Mouse (Mus musculus): ENCODE data around the gene Bcl11b. TPM values are rescaled to one million over a fixed set of nuclear protein-coding genes. Genes with fewer than 3 reads are reported as not detected.
A peak's percentile ranks its signal among the peaks of the same experiment; 100 is the strongest.

The Bcl11b gene
- polyA plus RNA-seq, 1 experiment from 2014 or later = 14.1 TPM

- Histone ChIP-seq H3K4me1 (peaks cover 88% of the 10 kb centered on the region), H3K4me2 (replicated peaks) (peak overlapping the region; percentile 53)
- WGBS = 38% methylated on average over 15 of the region's 15 CpGs
Observed at GRCm38 (mm10) chr12:107928464-107928901, 74.9 kb downstream of the Bcl11b start.

GRCm38 (mm10) chr12:107927961-107928431, 75.4 kb downstream of the Bcl11b start:
- Histone ChIP-seq H3K4me2 (replicated peaks) (peak overlapping the region; percentile 53), H3K9me3 (no peaks in the 10 kb centered on the region), H3K27ac (no peak overlapping the region), H3K4me3 (0 out of 2 replicates have a peak overlapping the region, but pooled peaks have one; percentile 0), H3K36me3 (no peaks in the 10 kb centered on the region), H3K4me1 (peaks cover 83% of the 10 kb centered on the region), H3K27me3 (no peaks in the 10 kb centered on the region), H3K9ac (0 out of 2 replicates have a peak overlapping the region, but pooled peaks have one; percentile 13)
- peak; percentile 46 for ATAC-seq (ENCODE audit: low FRiP score, low read depth)
- WGBS = 18% methylated on average over 10 of the region's 10 CpGs

More at GRCm38 (mm10) chr12:107928464-107928901, 74.9 kb downstream of the Bcl11b start:
- ATAC-seq (ENCODE audit: low FRiP score, low read depth) = no peak
- Histone ChIP-seq H3K27ac (no peak overlapping the region), H3K4me3 (no peak overlapping the region), H3K9ac (0 out of 2 replicates have a peak overlapping the region, but pooled peaks have one; percentile 13), H3K36me3 (no peaks in the 10 kb centered on the region), H3K27me3 (no peaks in the 10 kb centered on the region), H3K9me3 (no peaks in the 10 kb centered on the region)

GRCm38 (mm10) chr12:107926074-107926855, 77.1 kb downstream of the Bcl11b start:
- no peaks in the 10 kb centered on the region for H3K9me3 ChIP-seq
- ATAC-seq (ENCODE audit: low FRiP score, low read depth) = no peak
- no peaks in the 10 kb centered on the region for H3K36me3 ChIP-seq
- WGBS = 87% methylated on average over 22 of the region's 22 CpGs
- no peak overlapping the region for H3K9ac ChIP-seq
- no peak overlapping the region for H3K4me2 ChIP-seq (replicated peaks)
- H3K4me1 ChIP-seq = peaks cover 70% of the 10 kb centered on the region
- no peak overlapping the region for H3K27ac ChIP-seq
- no peak overlapping the region for H3K4me3 ChIP-seq
- H3K27me3 ChIP-seq = no peaks in the 10 kb centered on the region

- Histone ChIP-seq H3K4me1 (peaks cover 68% of the 10 kb centered on the region), H3K4me2 (replicated peaks) (no peak overlapping the region), H3K27me3 (no peaks in the 10 kb centered on the region), H3K9ac (no peak overlapping the region), H3K27ac (no peak overlapping the region), H3K4me3 (no peak overlapping the region), H3K9me3 (no peaks in the 10 kb centered on the region), H3K36me3 (no peaks in the 10 kb centered on the region)
- WGBS = 80% methylated on average over 4 of the region's 4 CpGs
- ATAC-seq (ENCODE audit: low FRiP score, low read depth) = no peak
Observed at GRCm38 (mm10) chr12:107924696-107925095, 78.7 kb downstream of the Bcl11b start.

- peaks cover 60% of the 10 kb centered on the region for H3K4me1 ChIP-seq
- no peak overlapping the region for H3K4me3 ChIP-seq
- H3K4me2 ChIP-seq (replicated peaks) = no peak overlapping the region
- H3K9ac ChIP-seq = no peak overlapping the region
- H3K36me3 ChIP-seq = no peaks in the 10 kb centered on the region
- 62% methylated on average over 3 of the region's 3 CpGs for WGBS
- no peaks in the 10 kb centered on the region for H3K27me3 ChIP-seq
- ATAC-seq (ENCODE audit: low FRiP score, low read depth) = no peak
- no peak overlapping the region for H3K27ac ChIP-seq
- no peaks in the 10 kb centered on the region for H3K9me3 ChIP-seq
Observed at GRCm38 (mm10) chr12:107923963-107924362, 79.4 kb downstream of the Bcl11b start.

- peaks cover 43% of the 10 kb centered on the region for H3K4me1 ChIP-seq
- H3K4me3 ChIP-seq = no peak overlapping the region
- peaks cover under 1% of the 10 kb centered on the region; the same call in 1 of the 2 replicates for H3K9me3 ChIP-seq
- H3K36me3 ChIP-seq = peaks cover 3% of the 10 kb centered on the region; the same call in 1 of the 2 replicates
- no peak for ATAC-seq (ENCODE audit: low FRiP score, low read depth)
- WGBS = 94% methylated on average over 7 of the region's 7 CpGs
- H3K4me2 ChIP-seq (replicated peaks) = no peak overlapping the region
- H3K9ac ChIP-seq = no peak overlapping the region
- no peak overlapping the region for H3K27ac ChIP-seq
- H3K27me3 ChIP-seq = no peaks in the 10 kb centered on the region
Observed at GRCm38 (mm10) chr12:107922180-107922579, 81.2 kb downstream of the Bcl11b start.

- Histone ChIP-seq H3K4me1 (peaks cover 38% of the 10 kb centered on the region), H3K36me3 (peaks cover 9% of the 10 kb centered on the region), H3K9me3 (peaks cover 7% of the 10 kb centered on the region), H3K27me3 (no peaks in the 10 kb centered on the region), H3K9ac (no peak overlapping the region), H3K27ac (no peak overlapping the region), H3K4me3 (no peak overlapping the region), H3K4me2 (replicated peaks) (no peak overlapping the region)
- no peak for ATAC-seq (ENCODE audit: low FRiP score, low read depth)
- 83% methylated on average over 7 of the region's 7 CpGs for WGBS
Observed at GRCm38 (mm10) chr12:107921566-107921965, 81.8 kb downstream of the Bcl11b start.

- Histone ChIP-seq H3K4me1 (peaks cover 34% of the 10 kb centered on the region), H3K27ac (no peak overlapping the region), H3K9me3 (peaks cover 11% of the 10 kb centered on the region), H3K9ac (no peak overlapping the region), H3K27me3 (no peaks in the 10 kb centered on the region), H3K4me2 (replicated peaks) (no peak overlapping the region), H3K36me3 (peaks cover 13% of the 10 kb centered on the region), H3K4me3 (no peak overlapping the region)
- WGBS = 76% methylated on average over 6 of the region's 6 CpGs
- ATAC-seq (ENCODE audit: low FRiP score, low read depth) = no peak
Observed at GRCm38 (mm10) chr12:107921154-107921553, 82.2 kb downstream of the Bcl11b start.

GRCm38 (mm10) chr12:107920716-107921115, 82.7 kb downstream of the Bcl11b start:
- no peak for ATAC-seq (ENCODE audit: low FRiP score, low read depth)
- Histone ChIP-seq H3K27ac (no peak overlapping the region), H3K4me2 (replicated peaks) (no peak overlapping the region), H3K9me3 (peaks cover 15% of the 10 kb centered on the region), H3K4me1 (peaks cover 33% of the 10 kb centered on the region), H3K36me3 (peaks cover 17% of the 10 kb centered on the region), H3K27me3 (no peaks in the 10 kb centered on the region), H3K9ac (no peak overlapping the region), H3K4me3 (no peak overlapping the region)
- 68% methylated on average over 13 of the region's 13 CpGs for WGBS

GRCm38 (mm10) chr12:107920076-107920475, 83.3 kb downstream of the Bcl11b start:
- H3K9me3 ChIP-seq = peaks cover 18% of the 10 kb centered on the region
- H3K9ac ChIP-seq = no peak overlapping the region
- H3K4me1 ChIP-seq = peaks cover 27% of the 10 kb centered on the region
- H3K27ac ChIP-seq = no peak overlapping the region
- no peaks in the 10 kb centered on the region for H3K27me3 ChIP-seq
- peaks cover 24% of the 10 kb centered on the region for H3K36me3 ChIP-seq
- ATAC-seq (ENCODE audit: low FRiP score, low read depth) = no peak
- no peak overlapping the region for H3K4me2 ChIP-seq (replicated peaks)
- no peak overlapping the region for H3K4me3 ChIP-seq
- WGBS = 85% methylated on average over 2 of the region's 2 CpGs

GRCm38 (mm10) chr12:107918779-107919178, 84.6 kb downstream of the Bcl11b start:
- peaks cover 17% of the 10 kb centered on the region for H3K4me1 ChIP-seq
- H3K36me3 ChIP-seq = peaks cover 24% of the 10 kb centered on the region
- no peak overlapping the region for H3K27ac ChIP-seq
- no peak overlapping the region for H3K4me2 ChIP-seq (replicated peaks)
- H3K27me3 ChIP-seq = no peaks in the 10 kb centered on the region
- WGBS = 86% methylated on average over 6 of the region's 6 CpGs
- no peak overlapping the region for H3K4me3 ChIP-seq
- ATAC-seq (ENCODE audit: low FRiP score, low read depth) = no peak
- no peak overlapping the region for H3K9ac ChIP-seq
- peaks cover 18% of the 10 kb centered on the region for H3K9me3 ChIP-seq

GRCm38 (mm10) chr12:107916008-107916407, 87.4 kb downstream of the Bcl11b start:
- Histone ChIP-seq H3K9ac (no peak overlapping the region), H3K27me3 (no peaks in the 10 kb centered on the region), H3K4me2 (replicated peaks) (no peak overlapping the region), H3K4me1 (peaks cover 18% of the 10 kb centered on the region), H3K27ac (no peak overlapping the region), H3K4me3 (no peak overlapping the region), H3K36me3 (peaks cover 24% of the 10 kb centered on the region), H3K9me3 (peaks cover 18% of the 10 kb centered on the region)
- 92% methylated on average over 39 of the region's 39 CpGs for WGBS
- ATAC-seq (ENCODE audit: low FRiP score, low read depth) = no peak

Data from limb, embryonic 13.5 days (tissue).